Mouse (Mus musculus) spleen, postnatal 4 days (tissue): ENCODE data around the gene Xntrpc.

Experiments used
- DNase-seq, 2 experiments: peaks; one replicate each; pipeline ENCODE4 v3.0.0; 2022; ENCODE audit warnings: low spot score in 2 of 2

Xntrpc gene

DNA sequence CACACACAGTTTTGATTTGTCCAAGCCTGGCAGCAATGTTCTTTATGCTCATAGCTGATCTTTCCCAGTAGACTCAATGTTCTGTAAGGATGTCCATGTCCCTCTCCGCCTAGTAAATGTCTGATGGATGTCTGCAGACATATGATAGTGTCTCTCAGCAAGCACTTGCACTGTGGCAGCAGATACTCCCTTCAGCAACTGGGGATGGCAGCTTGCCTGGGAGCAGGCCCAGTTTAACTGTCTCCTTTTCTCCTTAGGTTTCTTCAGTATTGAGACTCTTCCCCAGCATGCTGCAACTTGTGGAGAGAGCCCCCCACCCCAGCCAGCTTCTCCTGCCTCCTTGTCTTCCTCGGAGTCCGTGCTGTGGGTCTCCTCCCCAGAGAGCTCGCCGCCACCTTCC is 16.3 kb downstream of the Xntrpc start:
- no peak for DNase-seq

DNA sequence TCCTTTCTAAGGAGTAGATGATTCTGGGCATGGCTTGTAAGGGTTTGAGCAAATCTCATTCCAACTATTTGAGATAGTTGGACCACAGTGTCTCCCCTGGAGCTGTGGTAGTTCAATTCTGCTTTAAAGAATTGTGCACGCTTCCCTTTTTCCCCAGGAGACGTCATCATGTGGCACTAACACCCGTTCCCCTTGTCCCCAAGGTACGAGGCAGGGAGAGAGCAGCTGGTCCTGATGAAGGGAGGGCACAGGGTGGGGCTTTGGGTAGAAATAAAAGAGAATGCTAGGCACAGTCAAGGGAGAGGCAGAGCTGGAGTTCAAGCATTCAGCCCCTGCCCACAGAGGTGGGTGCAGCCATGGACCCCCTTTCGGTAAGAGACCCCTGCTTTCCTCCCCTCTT is 17.3 kb downstream of the Xntrpc start, which contains the start of gene Trpc2:
Trpc2 (plus strand) TSS at position 301 of the 400 bp plus-strand sequence.
- no peak for DNase-seq

DNA sequence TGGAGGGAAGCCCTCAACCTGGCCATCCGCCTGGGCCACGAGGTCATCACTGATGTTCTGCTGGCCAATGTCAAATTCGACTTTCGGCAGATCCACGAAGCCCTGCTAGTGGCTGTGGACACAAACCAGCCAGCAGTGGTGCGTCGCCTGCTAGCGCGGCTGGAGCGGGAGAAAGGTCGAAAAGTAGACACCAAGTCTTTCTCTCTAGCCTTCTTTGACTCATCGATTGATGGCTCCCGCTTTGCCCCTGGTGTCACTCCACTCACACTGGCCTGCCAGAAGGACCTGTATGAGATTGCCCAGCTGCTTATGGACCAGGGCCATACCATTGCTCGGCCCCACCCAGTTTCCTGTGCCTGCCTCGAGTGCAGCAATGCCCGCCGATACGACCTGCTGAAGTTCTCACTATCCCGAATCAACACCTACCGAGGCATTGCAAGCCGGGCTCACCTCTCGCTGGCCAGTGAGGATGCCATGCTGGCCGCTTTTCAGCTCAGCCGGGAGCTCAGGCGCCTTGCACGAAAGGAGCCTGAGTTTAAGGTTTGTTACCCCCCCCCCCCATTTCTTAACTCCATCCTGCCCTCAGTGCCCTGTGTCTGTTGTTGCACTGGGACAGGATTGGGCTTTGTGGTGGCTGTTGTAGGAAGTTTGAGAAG is 18.7 kb downstream of the Xntrpc start:
- DNase-seq: peak in 1 of 2 experiments; percentile 59

DNA sequence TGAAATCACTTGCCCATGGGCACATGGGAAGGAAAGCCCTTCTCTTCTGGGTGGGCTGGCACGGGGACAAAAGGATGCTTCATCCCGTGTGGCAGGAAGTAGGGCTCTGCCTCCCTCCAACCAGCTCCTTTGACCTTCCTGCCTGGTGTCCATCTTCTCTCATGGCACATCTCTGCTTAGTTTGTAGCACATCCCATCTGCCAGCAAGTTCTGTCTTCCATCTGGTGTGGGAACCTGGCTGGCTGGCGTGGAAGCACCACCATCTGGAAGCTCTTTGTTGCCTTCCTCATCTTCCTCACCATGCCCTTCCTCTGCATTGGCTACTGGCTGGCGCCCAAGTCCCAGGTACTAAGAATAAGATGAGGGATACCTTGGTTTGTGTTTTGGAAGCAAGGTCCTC is 21.8 kb downstream of the Xntrpc start:
- no peak for DNase-seq

DNA sequence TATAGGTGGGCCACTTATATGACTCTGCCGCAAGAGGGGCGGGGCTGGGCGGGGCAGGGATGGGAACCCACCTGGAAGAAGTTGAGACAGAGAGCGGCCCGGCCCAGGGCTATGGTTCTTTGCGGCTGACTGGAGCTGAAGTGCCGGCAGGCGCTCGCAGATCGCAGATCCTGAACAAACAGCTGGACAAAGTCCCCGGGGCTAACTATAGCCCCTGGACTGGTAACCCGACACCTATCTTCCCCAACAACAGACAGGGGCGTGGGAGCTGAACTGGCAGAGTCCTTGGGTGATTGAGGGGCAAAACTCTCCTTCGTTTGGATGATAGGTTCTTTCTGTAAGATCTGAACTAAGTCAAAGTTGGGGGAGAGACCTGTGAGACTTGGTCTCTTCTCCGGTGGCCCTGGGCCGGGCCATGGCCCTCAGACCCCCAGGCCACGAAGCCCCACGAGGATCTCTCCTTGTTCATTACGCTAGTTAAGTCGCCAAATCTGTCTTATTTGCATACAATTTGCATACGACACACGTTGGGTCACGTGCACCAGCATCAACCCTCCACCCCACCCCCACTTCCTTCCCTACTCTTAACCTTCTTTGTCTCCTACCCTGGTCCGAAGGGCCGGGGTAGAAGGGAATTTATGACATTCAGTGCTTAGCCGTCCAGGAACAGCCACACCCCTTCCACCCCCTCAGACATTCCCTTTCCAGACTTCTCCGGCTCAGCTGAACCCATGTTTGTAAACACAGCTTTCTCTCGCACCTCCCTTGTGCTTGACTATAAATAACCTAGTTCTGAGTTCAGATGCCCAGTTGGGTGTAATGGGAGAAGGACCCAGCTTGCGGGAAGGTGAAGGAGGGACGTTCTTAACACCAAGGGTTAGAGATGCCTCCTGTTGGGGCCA is 34.5 kb downstream of the Xntrpc start:
- peak in 1 of 2 experiments; percentile 32 for DNase-seq

DNA sequence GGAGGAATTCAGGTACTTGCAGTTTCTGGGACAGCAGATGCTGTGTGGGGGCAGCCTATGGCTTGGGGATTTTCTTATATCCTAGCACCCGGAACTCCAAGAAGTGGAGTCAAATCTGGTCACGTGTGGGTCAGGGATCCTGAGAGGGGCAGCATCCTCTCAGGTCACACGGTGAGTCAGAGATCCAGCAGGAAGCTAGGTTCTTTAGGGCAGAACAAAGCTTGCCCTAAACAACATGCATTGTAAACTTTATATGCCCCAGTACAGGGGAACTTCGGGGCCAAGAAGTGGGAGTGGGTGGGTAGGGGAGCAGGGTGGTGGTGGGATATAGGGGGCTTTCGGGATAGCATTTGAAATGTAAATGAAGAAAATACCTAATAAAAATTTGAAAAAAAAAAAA is 35.4 kb downstream of the Xntrpc start:
- no peak for DNase-seq

DNA sequence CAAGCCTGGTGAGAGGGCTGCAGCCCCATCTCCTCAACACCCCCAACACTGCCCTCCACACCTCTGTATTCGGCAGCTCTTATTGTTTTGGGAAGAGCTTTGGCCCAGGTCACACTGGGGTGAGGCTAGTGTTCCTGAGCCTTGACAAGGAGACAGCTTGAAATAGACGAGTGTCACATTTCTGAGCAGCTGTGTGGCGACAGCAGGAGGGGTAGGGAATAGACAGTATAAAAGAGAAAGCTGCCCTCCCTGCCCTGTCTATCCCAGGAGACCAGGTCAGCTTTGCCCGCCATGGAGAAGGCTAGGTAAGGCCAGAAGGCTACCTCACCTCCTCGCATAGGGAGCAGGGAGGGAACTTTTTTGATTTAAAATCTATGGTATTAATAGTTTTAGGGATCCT is 36.0 kb downstream of the Xntrpc start, which contains the start of gene Art1:
Art1 (plus strand) TSS at position 257 of the 400 bp plus-strand sequence.
- DNase-seq: no peak

DNA sequence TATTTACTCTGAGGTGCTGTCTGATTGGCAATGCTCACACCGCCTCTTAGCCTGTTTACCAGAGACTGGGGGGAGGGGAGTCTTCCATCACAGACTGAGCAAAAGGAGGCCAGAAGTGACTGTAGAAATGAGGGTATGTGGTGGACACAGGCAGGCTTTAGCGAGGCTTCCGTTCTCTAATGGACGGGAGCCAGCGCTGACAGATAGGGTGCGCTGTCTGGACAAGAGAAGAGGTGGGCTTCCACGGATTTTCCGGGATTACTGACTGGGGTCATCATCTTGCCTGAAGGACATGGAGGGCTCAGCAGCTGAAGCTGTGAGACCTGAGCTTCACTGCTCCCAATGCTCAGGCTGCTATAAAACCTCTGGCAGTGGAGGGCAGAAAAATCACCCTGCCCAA is 36.7 kb downstream of the Xntrpc start:
- DNase-seq: no peak

DNA sequence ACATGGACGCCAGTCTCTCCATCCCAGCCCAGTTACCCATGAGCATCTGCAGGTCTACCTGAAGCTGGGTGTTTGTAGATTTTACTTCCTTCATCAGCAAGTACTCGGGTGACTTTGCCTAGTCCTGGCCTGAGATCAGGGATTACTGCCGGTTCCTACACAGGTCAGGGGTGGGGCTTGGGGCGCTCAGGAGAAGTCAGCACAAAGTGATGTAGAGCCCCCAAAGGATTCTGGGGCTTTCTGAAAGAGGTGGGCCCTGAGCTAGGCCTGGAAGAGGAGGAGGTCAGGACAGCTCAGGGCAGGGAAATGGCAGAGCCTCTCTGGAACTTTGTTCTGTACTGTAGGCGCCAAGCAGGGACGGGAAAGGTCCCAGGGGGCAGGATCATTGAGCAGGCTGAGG is 37.2 kb downstream of the Xntrpc start:
- no peak for DNase-seq

DNA sequence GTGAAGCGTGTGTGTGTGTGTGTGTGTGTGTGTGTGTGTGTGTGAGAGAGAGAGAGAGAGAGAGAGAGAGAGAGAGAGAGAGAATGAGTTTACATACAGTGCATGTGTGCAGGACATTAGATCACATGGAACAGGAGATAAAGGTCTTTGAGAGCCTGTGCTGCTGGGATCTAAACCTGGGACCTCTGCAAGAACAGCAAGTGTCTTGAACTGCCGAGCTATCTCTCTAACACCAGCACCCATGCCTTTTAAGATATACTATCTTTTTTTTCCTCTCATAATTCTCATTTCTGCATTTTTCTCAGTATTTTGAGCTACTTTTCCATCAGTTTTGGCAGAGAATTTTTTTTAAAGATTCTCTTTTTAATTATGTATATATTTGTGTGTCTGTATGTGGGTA is 38.0 kb downstream of the Xntrpc start:
- no peak for DNase-seq

DNA sequence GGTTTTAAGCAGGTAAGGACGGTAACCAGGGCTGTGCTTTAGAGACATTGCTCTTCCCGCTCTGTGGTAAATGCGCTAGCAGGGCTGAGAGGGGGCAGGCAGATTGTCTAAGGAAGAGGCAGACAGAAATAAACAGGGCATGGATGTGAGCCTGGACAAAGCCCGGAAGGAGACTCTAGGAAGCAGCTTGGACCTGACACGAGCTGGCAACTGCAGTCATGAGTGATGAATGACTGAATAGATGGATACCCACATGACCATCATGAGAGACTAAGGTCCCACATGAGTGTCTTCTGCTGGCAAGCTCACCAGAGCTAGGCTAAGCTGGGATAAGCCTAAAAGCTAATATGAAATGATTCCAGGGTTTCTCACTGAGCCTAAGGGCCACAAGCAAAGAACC is 38.6 kb downstream of the Xntrpc start:
- DNase-seq: no peak

DNA sequence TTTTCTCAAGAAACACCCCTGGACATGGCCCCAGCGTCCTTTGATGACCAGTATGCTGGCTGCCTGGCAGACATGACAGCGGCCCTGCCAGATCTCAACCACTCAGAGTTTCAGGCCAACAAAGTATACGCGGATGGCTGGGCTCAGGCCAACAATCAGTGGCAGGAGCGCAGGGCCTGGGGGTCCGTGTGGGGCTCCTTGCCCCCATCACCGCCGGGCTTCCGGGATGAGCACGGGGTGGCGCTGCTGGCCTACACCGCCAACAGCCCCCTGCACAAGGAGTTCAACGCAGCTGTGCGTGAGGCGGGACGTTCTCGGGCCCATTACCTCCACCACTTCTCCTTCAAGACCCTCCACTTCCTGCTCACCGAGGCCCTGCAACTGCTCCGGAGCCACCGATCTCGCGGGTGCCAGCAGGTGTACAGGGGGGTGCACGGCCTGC is 41.2 kb downstream of the Xntrpc start:
- peak; percentile 25 to 62 for DNase-seq

DNA sequence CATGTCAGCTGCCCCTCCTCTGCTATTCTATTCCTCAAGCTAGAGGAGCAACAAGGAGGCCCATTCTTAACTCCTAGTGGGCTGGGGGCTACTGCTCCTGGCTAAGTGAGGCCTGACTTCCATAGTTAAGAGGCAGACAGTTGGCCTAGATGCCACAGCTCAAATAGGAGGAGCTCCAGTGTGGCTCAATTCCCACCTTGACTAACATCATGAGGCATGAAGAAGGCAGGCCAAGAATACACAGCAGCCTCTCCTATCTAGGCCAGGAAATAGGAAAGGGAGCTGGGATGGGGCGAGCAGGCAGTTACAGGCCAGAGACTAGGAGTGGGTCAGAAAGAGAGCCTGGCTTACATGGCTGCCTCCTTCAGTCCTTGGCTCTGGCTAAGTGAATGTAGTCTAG is 42.7 kb downstream of the Xntrpc start:
- DNase-seq: no peak

DNA sequence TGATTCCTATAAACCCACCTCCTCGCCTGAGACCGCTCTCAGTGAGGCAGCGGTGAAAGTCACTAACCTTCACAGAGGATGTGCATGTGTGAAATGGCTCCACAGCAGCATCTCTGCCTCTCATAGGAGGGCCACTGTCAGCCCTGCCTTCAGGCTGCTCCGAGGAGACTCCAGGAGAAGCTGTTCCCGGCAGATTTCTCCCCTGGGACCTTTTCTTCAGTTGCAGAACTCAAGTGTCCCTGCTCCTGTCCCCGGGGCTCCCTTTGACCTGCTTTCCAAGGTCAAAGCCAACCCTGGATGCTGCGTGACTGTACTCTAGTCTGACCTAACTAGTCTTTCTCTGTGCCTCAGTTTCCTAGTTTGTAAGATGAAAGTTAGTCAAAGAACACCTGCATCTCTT is 43.7 kb downstream of the Xntrpc start, which contains the start of gene Art5:
Art5 (minus strand) TSS at position 319 of the 400 bp plus-strand sequence.
- DNase-seq: no peak

DNA sequence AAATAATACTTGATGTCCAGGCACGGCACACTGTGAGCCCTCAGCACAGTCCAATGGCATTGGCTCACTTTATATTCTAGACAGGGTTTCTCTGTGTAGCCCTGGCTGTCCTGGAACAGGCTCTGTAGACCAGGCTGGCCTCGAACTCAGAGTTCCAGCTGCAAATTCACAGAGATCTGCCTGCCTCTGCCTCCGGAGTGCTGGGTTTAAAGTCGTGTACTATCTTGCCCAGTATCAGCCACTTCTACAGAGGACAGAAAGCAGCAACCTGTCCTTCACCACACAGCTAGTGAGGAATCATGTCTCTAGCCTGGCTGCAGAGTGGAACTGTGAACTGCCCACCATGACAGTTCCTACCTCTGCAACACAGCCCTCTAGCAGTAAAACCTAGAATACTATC is 44.2 kb downstream of the Xntrpc start:
- DNase-seq: no peak

DNA sequence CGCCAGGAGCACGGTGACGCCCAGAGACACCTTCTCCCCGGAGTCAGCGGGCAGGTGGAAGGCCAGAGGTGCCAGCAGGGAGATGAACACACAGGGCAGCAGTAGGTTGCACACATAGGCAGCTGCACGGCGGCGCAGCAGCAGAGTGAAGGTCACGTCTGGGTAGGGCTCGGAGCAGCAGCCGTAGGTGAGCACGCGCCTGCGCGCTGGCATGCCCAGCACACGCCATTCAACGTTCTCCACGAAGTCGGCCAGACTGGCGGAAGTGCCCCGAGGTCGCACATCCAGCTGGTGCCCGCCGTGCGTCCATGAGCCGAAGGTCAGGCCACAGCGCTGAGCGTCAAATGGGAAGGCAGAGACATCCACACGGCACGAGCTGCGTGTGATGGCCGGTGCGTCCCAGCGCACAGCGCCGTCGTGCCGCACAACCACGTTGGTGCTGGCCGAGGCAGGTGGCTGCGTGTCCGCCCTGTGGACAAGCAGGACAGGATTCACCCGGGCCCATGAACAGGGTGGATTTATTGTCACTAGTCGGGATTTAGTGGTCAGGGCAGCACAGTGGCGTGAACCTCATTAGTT is 47.7 kb downstream of the Xntrpc start:
- DNase-seq: peak in 1 of 2 experiments; percentile 58

DNA sequence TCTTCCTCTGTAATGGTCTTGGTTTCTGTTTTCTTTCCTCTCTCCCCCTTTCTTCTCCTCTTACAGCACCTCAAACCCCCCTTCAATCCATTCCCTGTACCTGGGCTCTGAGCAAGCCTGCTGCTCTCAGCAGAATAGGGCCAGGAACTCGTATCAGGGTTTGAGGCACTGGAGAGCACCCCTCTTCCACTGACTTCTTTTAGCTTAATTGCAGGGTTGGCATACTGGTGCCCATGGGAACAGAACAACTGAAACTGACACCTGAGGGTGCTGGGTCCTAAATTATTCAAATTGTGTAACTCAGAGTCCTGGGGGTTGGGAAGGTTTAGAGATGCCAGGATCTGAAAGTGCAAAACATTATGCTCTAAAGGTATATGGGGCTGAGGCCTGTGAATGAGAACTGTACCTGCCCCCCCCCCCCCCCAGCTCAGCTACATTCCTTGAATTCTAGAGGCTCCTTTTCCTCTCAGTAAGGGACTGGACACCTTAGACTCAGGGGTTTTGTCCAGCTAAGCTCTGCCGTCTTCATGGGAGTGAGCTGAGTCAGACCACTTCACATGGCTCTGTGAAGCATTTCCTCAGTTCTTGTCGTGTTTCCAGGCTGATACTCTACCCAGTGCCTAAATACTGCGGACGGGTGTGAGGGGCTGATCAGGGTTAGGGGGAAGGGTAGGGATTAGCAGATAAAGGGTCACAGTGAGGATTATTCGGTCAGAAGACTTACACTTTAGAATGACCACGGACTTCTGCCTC is 51.2 kb downstream of the Xntrpc start, which contains the start of gene Chrna10:
Chrna10 (minus strand) TSS at position 250 of the 753 bp plus-strand sequence.
- DNase-seq: no peak

DNA sequence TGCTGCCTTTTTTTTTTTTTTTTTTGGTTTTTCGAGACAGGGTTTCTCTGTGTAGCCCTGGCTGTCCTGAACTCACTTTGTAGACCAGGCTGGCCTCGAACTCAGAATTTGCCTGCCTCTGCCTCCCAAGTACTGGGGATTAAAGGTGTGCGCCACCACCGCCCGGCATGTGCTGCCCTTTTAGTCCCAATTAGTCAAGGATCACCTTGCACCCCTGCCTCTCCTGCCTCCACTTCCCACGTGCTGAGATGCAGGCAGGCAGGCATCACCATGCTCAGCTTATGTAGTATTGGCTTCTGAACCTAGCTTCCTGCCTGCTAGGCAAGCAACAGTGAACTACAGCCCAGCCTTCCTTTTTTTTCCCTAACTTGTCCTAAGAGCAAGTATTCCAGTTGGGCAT is 51.9 kb downstream of the Xntrpc start:
- no peak for DNase-seq

DNA sequence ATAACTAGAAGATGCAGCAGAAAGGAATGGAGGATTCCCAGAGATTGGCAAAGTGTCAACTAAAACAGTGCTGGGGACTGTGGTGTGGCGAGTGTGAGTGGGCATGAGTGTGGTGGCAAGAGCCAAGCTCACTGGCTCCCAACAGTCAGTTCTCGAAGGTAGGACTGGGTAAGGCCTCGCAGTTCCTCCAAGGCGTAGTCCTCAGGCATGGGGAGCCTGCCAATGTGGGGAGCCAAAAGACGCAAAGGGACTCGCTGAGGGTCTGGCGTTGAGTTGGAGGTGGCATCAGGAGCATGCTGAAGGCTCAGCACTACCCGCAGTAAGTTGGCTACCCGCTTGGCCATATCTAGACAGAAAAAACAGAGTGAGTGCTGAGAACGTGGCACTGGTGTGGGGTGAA is 54.8 kb downstream of the Xntrpc start:
- no peak for DNase-seq

DNA sequence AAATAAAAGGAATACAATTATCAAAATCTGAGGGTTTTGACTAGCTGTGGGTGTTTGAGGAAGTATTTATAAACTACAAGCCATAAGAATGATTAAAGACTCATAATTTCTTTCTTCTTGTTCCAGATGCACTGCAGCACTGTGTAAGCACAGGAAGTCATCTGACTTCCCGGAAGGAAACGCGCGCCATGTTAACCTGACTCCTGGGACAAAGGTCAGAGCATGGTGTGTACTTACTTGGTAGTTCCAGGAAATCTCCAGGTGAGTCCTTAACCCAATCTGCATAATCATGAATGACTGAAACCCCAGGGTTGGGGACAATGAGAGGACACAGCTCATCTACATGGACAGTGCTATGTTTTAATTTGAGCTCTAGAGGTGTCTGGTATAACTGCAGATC is 66.9 kb downstream of the Xntrpc start:
- no peak for DNase-seq

DNA sequence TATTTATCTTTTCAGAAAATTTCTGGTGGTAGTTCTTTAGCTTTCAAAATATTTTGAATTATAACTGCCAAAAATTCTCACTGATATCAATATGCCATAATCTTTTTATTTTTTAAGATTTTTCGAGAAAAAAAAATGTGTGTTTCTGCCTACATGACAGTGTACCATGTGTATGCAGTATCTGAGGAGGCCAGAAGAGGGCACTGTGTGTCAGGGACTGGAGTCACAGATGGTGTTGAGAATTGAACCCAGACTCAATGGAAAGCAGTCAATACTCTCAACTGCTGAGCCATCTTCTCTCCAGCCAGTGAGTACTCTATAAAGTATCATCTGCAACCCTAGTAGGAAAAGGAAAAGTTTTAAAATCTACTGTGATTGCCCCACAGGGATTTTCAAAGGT is 72.0 kb downstream of the Xntrpc start:
- peak; percentile 61 to 78 for DNase-seq

DNA sequence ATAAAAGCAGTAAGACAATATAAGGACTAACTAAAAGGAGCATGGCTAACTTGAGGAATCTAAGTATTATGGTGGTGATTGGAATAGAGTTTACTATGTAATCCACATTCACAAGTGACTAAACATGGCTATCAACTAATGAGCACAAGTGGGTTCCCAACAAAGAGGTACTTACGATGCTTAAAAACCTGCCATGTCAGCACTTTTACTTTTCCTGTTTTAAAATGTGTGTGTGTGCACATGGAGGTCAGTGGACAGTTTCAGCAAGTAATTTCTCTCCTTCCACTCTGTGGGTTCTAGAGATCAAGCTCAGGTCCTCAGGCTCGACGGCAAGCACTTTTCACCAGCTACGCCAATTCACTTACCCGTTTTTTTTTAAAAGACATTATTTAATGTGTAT is 72.4 kb downstream of the Xntrpc start:
- no peak for DNase-seq
